Mouse (Mus musculus) megakaryocyte progenitor cell, adult 5-6 weeks (primary cell): ENCODE results near the gene Vmn1r7. TPM values are rescaled to one million over a fixed set of nuclear protein-coding genes. Genes with fewer than 3 reads are reported as not detected.
"Not testable (repeated sequence)": the region's sequence is repeated elsewhere in the genome, so short reads cannot be mapped to it uniquely, and the experiment has no call there.

Experiments used
- ATAC-seq: replicated peaks from 2 replicates; pipeline ENCODE4 v1.8.0; 2016; ENCODE audit warnings: mild to moderate bottlenecking, moderate TSS enrichment, inconsistent platforms; ENCODE audit not compliant: poor library complexity
- total RNA-seq, 2 experiments: library from RNA; stranded (forward) in 1 of 2; stranded (reverse) in 1 of 2; fragments of 157-497, 149-512 nt in 1 of 2; fragments of 200-1000 nt in 1 of 2; gene quantifications; 2 replicates each; pipeline versions ENCODE4 v1.2.3 to v1.2.4; 2015 to 2017

Vmn1r7 gene
- total RNA-seq (2015) = not detected in 2 replicates
- not detected in 2 replicates for total RNA-seq (2017)

DNA sequence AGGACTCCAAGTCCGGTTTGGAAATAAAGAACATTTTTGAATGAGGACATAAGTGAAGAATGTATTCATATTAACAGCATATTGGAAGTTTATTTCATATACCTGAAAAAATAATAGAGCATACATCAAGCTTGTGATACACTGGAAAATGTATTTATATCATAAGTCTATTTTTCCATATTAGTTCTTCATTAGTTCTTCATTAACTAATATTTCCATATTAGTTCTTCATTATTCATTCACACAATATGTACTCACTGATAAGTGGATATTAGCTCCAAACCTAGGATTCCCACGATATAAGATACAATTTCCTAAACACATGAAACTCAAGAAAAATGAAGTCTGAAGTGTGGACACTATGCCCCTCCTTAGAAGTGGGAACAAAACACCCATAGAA, at the start of gene Vmn1r7:
TSS of gene Vmn1r7 (minus strand) at position 101 of the 400 bp plus-strand sequence.
- not testable (repeated sequence) for ATAC-seq

DNA sequence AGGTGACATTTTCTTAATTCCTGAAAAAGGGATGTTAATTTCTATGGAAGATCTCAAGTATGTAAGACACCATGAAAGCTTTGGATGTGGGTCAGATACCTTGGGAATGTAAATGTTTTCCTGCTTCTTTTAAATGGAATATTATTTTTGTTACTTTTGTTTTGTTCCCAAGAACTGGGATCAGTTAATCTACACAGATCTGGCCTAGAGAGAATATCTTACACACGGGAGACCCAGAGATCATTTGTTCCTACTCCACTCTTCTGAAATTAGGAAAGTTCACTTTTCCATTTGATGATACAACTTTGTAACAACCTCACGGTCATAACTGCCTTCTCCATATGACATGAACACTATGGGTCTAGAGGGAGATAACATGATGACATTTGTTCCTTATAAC, 41.4 kb upstream of the Vmn1r7 start, which contains the start of gene Vmn1r9:
TSS of gene Vmn1r9 (plus strand) at position 301 of the 400 bp plus-strand sequence.
- no peak for ATAC-seq

DNA sequence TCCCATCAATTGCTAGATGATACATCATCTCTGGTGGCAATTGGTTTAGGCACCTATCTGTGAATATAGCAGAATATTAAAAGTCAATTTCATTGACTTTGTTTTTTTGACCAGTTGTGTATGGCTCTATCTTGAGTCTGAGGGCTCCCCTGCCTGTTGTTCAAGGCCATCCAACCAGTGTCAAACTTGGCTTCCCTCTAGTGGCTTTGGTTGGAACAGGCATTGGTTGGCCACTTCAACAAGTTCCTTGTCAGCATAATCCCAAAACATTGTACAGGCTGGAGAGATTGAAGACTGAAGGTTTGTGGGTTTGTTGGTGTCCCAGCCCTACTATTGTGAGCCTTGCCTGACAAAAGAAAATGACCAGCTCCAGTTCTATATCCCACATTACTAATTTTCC, 38.6 kb upstream of the Vmn1r7 start:
- ATAC-seq = peak; percentile 88

DNA sequence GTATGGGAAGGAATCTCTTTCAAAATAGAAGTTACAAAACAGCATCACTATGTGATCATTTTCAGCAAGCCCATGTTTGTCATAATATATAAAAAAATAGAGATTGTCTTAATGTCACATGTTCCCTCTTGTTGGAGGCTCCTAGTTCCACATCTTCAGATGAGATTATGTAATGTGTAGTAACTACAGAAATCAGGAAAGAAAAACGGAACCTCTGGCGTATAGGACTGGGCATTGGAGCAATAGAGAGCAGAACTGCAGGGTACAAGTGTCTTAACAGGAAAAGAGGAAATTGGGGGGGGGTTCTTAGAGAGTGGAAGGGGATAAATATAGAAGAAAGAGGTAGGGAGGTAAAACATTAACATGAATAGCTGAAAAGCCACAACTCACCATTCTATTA, 9.6 kb upstream of the Vmn1r7 start:
- ATAC-seq = peak; percentile 84

DNA sequence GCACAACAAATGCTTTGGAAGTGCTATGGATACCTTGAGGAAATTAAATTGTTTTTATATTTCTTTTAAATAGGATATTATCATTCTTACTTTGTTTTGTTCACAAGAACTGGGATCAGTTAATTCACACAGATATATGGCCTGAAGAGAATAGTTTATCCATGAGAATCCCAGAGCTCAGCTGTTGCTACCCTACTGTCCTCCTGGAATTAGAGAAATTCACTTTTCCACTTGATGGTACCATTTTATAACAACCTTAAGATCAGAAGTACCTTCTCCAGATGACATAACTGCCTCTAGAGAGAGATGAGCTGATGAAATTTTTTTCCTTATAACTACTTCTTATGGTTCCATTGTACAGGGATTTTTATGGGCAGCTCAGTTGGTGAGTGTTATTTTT, 6.9 kb upstream of the Vmn1r7 start, which contains the start of gene Vmn1r8:
TSS of gene Vmn1r8 (plus strand) at position 301 of the 400 bp plus-strand sequence.
- ATAC-seq = no peak

DNA sequence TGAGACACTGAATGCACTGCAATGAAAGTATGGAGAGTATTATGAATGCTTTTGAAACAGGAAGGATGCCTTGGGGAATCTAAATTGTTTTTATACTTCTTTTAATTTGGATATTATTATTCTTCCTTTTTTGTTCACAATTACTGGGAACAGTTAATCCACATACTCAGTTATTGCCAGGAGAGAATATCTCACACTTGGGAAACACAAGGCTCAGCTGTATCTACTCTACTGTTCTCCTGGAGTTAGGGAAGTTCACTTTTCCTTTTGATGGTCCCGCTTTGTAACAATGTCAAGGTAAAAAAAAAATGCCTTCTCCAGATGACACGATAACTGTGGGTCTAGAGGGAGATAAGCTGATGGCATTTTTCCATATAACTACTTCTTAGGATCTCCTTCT, 28.2 kb downstream of the Vmn1r7 start, which contains the start of gene Vmn1r6:
TSS of gene Vmn1r6 (plus strand) at position 301 of the 400 bp plus-strand sequence.
- no peak for ATAC-seq

Other genes with a start within 250 kb of the Vmn1r7 start
- 32.0 and 32.6 TPM in 2 replicates for gene Kbtbd2, start 227.5 kb downstream of the Vmn1r7 start, total RNA-seq (2015)
- 32.5 and 33.5 TPM in 2 replicates for gene Kbtbd2, start 227.5 kb downstream of the Vmn1r7 start, total RNA-seq (2017)
- gene Fkbp9, start 193.3 kb downstream of the Vmn1r7 start, total RNA-seq (2015) = 4.3 and 5.1 TPM in 2 replicates
- 11.6 and 12.1 TPM in 2 replicates for gene Fkbp9, start 193.3 kb downstream of the Vmn1r7 start, total RNA-seq (2017)
- 87.8 and 89.5 TPM in 2 replicates for gene Nt5c3, start 101.4 kb downstream of the Vmn1r7 start, total RNA-seq (2015)
- gene Nt5c3, start 101.4 kb downstream of the Vmn1r7 start, total RNA-seq (2017) = 51.0 and 57.2 TPM in 2 replicates
- gene Vmn1r4, start 101.3 kb downstream of the Vmn1r7 start, total RNA-seq (2015) = 0.29 and 0.37 TPM in 2 replicates
- 0.54 and 0.58 TPM in 2 replicates for gene Vmn1r4, start 101.3 kb downstream of the Vmn1r7 start, total RNA-seq (2017)
- gene Vmn1r5, start 55.1 kb downstream of the Vmn1r7 start, total RNA-seq (2015) = not detected in 2 replicates
- not detected in 2 replicates for gene Vmn1r5, start 55.1 kb downstream of the Vmn1r7 start, total RNA-seq (2017)
- not detected in 2 replicates for gene Vmn1r6, start 28.1 kb downstream of the Vmn1r7 start, total RNA-seq (2015)
- not detected in 2 replicates for gene Vmn1r6, start 28.1 kb downstream of the Vmn1r7 start, total RNA-seq (2017)
- not detected in 2 replicates for gene Vmn1r8, start 7.0 kb upstream of the Vmn1r7 start, total RNA-seq (2015)
- gene Vmn1r8, start 7.0 kb upstream of the Vmn1r7 start, total RNA-seq (2017) = not detected in 2 replicates
- gene Vmn1r9, start 41.5 kb upstream of the Vmn1r7 start, total RNA-seq (2015) = not detected in 2 replicates
- gene Vmn1r9, start 41.5 kb upstream of the Vmn1r7 start, total RNA-seq (2017) = not detected in 2 replicates
- gene Vmn1r10, start 84.1 kb upstream of the Vmn1r7 start, total RNA-seq (2015) = not detected in 2 replicates
- not detected in 2 replicates for gene Vmn1r10, start 84.1 kb upstream of the Vmn1r7 start, total RNA-seq (2017)
- gene Vmn1r11, start 108.1 kb upstream of the Vmn1r7 start, total RNA-seq (2015) = not detected in 2 replicates
- gene Vmn1r11, start 108.1 kb upstream of the Vmn1r7 start, total RNA-seq (2017) = not detected in 2 replicates
- gene Vmn1r12, start 131.6 kb upstream of the Vmn1r7 start, total RNA-seq (2015) = not detected in 2 replicates
- gene Vmn1r12, start 131.6 kb upstream of the Vmn1r7 start, total RNA-seq (2017) = not detected in 2 replicates
- not detected in 2 replicates for gene Vmn1r13, start 178.0 kb upstream of the Vmn1r7 start, total RNA-seq (2015)
- not detected in 2 replicates for gene Vmn1r13, start 178.0 kb upstream of the Vmn1r7 start, total RNA-seq (2017)
- gene Vmn1r14, start 206.4 kb upstream of the Vmn1r7 start, total RNA-seq (2015) = not detected in 2 replicates
- not detected in 2 replicates for gene Vmn1r14, start 206.4 kb upstream of the Vmn1r7 start, total RNA-seq (2017)
- gene Vmn1r15, start 232.6 kb upstream of the Vmn1r7 start, total RNA-seq (2015) = not detected in 2 replicates
- not detected in 2 replicates for gene Vmn1r15, start 232.6 kb upstream of the Vmn1r7 start, total RNA-seq (2017)